Mouse (Mus musculus): ENCODE measurements at regions not wholly inside any gene's neighbourhood (a gene's known extent, or its start where the extent isn't known, plus 50 kb on each side); places are given as distances from the start of the nearest gene placed in this dataset.

DNA sequence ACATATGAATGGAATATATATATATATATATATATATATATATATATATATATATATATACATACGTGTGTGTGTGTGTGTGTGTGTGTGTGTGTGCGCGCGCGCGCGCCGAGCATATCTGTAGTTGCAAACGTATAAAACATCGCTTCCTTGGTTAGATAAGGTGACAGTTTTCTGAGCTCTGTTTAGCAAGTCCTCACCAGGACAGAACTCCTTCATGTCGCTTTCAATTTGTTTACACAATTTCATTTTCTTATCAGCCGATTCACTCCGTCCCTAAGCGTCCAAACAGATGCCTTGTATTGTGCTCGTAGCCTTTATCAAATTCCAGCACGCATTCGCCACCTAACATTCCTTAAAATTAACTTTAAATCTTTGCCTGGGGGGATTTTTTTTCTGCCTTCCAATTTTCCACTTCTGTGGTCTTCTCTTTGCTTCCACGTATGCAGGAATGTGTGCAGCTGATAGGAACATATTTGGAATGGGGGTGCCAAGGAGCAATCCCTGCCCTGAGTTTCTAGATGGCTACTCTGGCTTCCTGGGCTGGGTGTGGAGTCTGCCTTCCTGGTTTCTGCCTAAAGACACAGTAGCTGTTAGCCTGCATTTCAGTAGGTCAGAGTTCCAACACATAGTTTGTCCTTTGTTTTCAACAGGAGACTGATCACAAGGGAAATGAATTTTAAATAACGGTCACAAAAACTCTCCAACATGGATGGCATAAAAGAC is 575.7 kb downstream of the Robo2 start:
- Histone ChIP-seq H3K4me3 (ENCODE audit: insufficient read depth, low read depth, low read length) (no peak overlapping the region), H3K27ac (replicated peaks; ENCODE audit: low read depth, low read length) (no peak overlapping the region), H3K4me1 (ENCODE audit: control insufficient read depth, insufficient read depth, insufficient read length, low read length) (no peaks in the 10 kb centered on the region)

GRCm38 (mm10) chr16:73821387-73822338 is 590.0 kb downstream of the Robo2 start:
- no peak overlapping the region for H3K27ac ChIP-seq (replicated peaks; ENCODE audit: low read depth, low read length)
- H3K4me1 ChIP-seq (ENCODE audit: control insufficient read depth, insufficient read depth, insufficient read length, low read length): no peaks in the 10 kb centered on the region
- no peak overlapping the region for H3K4me3 ChIP-seq (ENCODE audit: insufficient read depth, low read depth, low read length)

- Histone ChIP-seq H3K4me3 (ENCODE audit: insufficient read depth, low read depth, low read length) (no peak overlapping the region), H3K4me1 (ENCODE audit: control insufficient read depth, insufficient read depth, insufficient read length, low read length) (no peaks in the 10 kb centered on the region), H3K27ac (replicated peaks; ENCODE audit: low read depth, low read length) (no peak overlapping the region)
These were observed 607.1 kb downstream of the Robo2 start for GRCm38 (mm10) chr16:73804572-73804971.

DNA sequence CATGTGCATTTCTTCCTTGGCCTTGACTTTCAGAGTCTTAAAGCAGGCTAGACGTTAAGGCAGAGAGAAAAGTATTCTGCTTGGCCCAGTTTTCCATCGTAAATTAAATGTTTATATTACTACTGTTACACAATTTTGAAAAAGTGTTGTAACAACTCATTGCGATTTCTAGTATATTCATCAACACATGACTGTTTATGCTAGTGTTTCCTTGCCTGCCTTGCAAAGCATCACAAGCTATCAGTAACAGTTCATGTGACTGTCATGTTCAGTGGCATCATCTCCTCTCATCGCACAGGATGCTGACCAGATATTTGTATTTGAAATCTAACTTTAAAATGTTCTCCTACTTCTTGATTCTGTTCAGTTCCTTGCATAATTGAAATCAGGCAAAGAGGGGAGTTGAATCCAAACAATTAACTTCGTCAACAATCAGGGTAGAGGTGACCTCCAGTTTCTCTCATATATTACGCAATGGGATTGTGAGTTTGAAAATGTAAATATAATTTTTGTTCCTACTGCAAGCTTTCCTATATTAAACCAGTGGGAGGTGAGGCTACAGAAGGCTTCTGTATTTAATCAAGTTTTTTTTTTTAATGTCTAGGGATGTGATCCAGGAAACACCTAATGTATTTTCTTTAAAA is 615.0 kb downstream of the Robo2 start:
- Histone ChIP-seq H3K4me1 (ENCODE audit: control insufficient read depth, insufficient read depth, insufficient read length, low read length) (no peaks in the 10 kb centered on the region), H3K4me3 (ENCODE audit: insufficient read depth, low read depth, low read length) (no peak overlapping the region), H3K27ac (replicated peaks; ENCODE audit: low read depth, low read length) (no peak overlapping the region)

GRCm38 (mm10) chr16:73785074-73785438 is 626.6 kb downstream of the Robo2 start:
- Histone ChIP-seq H3K4me3 (ENCODE audit: insufficient read depth, low read depth, low read length) (no peak overlapping the region), H3K4me1 (ENCODE audit: control insufficient read depth, insufficient read depth, insufficient read length, low read length) (no peaks in the 10 kb centered on the region), H3K27ac (replicated peaks; ENCODE audit: low read depth, low read length) (no peak overlapping the region)

GRCm38 (mm10) chr16:73784296-73785073 is 627.1 kb downstream of the Robo2 start:
- Histone ChIP-seq H3K4me1 (ENCODE audit: control insufficient read depth, insufficient read depth, insufficient read length, low read length) (no peaks in the 10 kb centered on the region), H3K4me3 (ENCODE audit: insufficient read depth, low read depth, low read length) (no peak overlapping the region), H3K27ac (replicated peaks; ENCODE audit: low read depth, low read length) (no peak overlapping the region)

DNA sequence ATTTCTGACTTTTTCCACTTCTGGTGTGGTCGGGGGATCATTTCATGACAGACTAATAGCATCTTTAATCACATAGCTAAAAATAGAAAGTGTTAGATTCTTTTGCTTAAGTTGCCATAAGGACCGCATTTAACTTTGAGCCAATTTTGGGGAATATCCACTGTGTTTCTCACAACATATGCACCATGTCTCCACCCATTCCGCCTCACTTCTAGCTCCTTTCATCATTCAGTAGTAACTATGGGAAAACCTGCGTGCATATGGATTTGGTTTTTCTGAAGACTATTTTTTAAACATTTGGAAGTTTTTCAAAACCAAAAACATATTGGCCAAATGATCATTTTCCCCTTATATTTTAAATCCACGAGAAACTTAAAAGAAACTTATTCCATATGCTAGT is 639.2 kb downstream of the Robo2 start:
- H3K4me3 ChIP-seq (ENCODE audit: insufficient read depth, low read depth, low read length): no peak overlapping the region
- no peaks in the 10 kb centered on the region for H3K4me1 ChIP-seq (ENCODE audit: control insufficient read depth, insufficient read depth, insufficient read length, low read length)
- H3K27ac ChIP-seq (replicated peaks; ENCODE audit: low read depth, low read length): no peak overlapping the region

GRCm38 (mm10) chr16:73770440-73770856 is 641.2 kb downstream of the Robo2 start:
- Histone ChIP-seq H3K4me3 (ENCODE audit: insufficient read depth, low read depth, low read length) (no peak overlapping the region), H3K4me1 (ENCODE audit: control insufficient read depth, insufficient read depth, insufficient read length, low read length) (no peaks in the 10 kb centered on the region), H3K27ac (replicated peaks; ENCODE audit: low read depth, low read length) (no peak overlapping the region)

DNA sequence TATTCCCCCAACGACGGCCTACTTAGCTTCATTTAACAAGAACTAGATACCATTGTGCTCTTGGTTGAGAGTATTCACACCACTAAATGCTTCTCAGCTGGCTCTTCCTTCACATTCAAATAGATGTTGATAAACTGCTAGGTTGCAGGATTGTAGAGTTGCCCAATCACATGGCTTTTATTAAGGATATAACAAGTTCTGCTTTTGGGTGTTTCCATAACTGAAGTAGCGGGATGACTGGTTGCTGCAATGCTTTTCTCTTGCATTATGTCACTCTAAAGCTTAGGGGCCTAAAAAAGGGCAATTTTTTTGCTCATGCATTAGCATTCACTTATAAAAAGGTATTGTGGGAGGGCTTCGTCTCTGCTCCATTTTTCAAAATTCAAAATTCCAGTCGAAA is 641.9 kb downstream of the Robo2 start:
- H3K4me3 ChIP-seq (ENCODE audit: insufficient read depth, low read depth, low read length): no peak overlapping the region
- no peaks in the 10 kb centered on the region for H3K4me1 ChIP-seq (ENCODE audit: control insufficient read depth, insufficient read depth, insufficient read length, low read length)

DNA sequence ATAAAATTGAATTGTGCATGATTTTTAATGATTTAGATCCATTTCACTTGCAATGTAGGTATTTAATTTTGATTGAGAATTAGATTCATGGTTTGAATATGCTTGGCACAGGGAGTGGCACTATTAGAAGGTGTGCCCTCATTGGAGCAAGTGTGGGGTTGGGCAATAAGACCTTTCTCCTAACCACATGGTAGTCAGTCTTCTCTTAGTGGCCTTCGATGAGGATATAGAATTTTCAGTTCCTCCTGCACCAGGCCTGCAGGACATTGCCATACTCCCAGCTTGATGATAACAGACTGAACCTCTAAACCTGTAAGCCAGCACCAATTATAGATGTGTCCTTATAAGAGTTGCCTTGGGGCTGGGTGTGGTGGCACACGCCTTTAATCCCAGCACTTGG is 642.9 kb downstream of the Robo2 start:
- no peak overlapping the region for H3K27ac ChIP-seq (replicated peaks; ENCODE audit: low read depth, low read length)

More for the DNA sequence above, 641.9 kb downstream of the Robo2 start:
- no peak overlapping the region for H3K27ac ChIP-seq (replicated peaks; ENCODE audit: low read depth, low read length)

GRCm38 (mm10) chr16:73765184-73765583 is 646.4 kb downstream of the Robo2 start:
- Histone ChIP-seq H3K4me1 (ENCODE audit: control insufficient read depth, insufficient read depth, insufficient read length, low read length) (no peaks in the 10 kb centered on the region), H3K4me3 (ENCODE audit: insufficient read depth, low read depth, low read length) (no peak overlapping the region), H3K27ac (replicated peaks; ENCODE audit: low read depth, low read length) (no peak overlapping the region)

More for the DNA sequence above, 642.9 kb downstream of the Robo2 start:
- Histone ChIP-seq H3K4me1 (ENCODE audit: control insufficient read depth, insufficient read depth, insufficient read length, low read length) (no peaks in the 10 kb centered on the region), H3K4me3 (ENCODE audit: insufficient read depth, low read depth, low read length) (no peak overlapping the region)

GRCm38 (mm10) chr16:73760921-73761320 is 650.7 kb downstream of the Robo2 start:
- Histone ChIP-seq H3K27ac (replicated peaks; ENCODE audit: low read depth, low read length) (no peak overlapping the region), H3K4me1 (ENCODE audit: control insufficient read depth, insufficient read depth, insufficient read length, low read length) (no peaks in the 10 kb centered on the region), H3K4me3 (ENCODE audit: insufficient read depth, low read depth, low read length) (no peak overlapping the region)

- no peak overlapping the region for H3K4me3 ChIP-seq (ENCODE audit: insufficient read depth, low read depth, low read length)
- no peak overlapping the region for H3K27ac ChIP-seq (replicated peaks; ENCODE audit: low read depth, low read length)
- no peaks in the 10 kb centered on the region for H3K4me1 ChIP-seq (ENCODE audit: control insufficient read depth, insufficient read depth, insufficient read length, low read length)
These were observed 652.8 kb downstream of the Robo2 start for GRCm38 (mm10) chr16:73758872-73759271.

DNA sequence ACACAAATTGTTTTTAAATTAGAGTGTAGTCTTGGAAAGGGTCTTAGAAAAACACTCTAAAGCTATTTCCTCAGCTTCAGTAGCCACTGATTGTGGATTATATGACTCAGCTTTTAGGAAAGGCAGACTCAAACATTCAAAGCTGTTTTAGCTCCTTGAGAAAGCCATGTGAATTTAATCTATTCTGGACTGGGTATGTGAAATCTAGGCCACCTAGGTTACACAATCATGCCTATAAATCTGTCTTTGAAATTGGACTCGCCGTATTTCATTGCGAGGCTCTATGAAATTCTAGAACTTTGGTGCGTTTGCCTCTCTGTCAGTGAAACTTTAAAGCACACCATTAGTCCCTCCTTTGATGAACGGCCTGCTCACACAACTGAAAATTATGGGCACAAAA is 657.3 kb downstream of the Robo2 start:
- Histone ChIP-seq H3K4me3 (ENCODE audit: insufficient read depth, low read depth, low read length) (no peak overlapping the region), H3K27ac (replicated peaks; ENCODE audit: low read depth, low read length) (no peak overlapping the region), H3K4me1 (ENCODE audit: control insufficient read depth, insufficient read depth, insufficient read length, low read length) (no peaks in the 10 kb centered on the region)

- no peaks in the 10 kb centered on the region for H3K4me1 ChIP-seq (ENCODE audit: control insufficient read depth, insufficient read depth, insufficient read length, low read length)
- no peak overlapping the region for H3K4me3 ChIP-seq (ENCODE audit: insufficient read depth, low read depth, low read length)
- H3K27ac ChIP-seq (replicated peaks; ENCODE audit: low read depth, low read length): no peak overlapping the region
These were observed 683.3 kb downstream of the Robo2 start for GRCm38 (mm10) chr16:73728297-73728696.
